Mouse (Mus musculus): ENCODE measurements around the gene Hoxd10. TPM values are rescaled to one million over a fixed set of nuclear protein-coding genes. Genes with fewer than 3 reads are reported as not detected.

Hoxd10 gene
- total RNA-seq, 4 experiments from 2014 or later: 6.1 to 8.5 (median 7.6) TPM

- DNase-seq (ENCODE audit: low spot score in 2 of 2): no peak
Measured at GRCm38 (mm10) chr2:74730331-74730730, 38.6 kb downstream of the Hoxd10 start.

GRCm38 (mm10) chr2:74731055-74731454, 39.3 kb downstream of the Hoxd10 start:
- no peak for DNase-seq (ENCODE audit: low spot score in 2 of 2)

GRCm38 (mm10) chr2:74731799-74732512, 40.2 kb downstream of the Hoxd10 start:
- no peak for DNase-seq (ENCODE audit: low spot score in 2 of 2)

DNA sequence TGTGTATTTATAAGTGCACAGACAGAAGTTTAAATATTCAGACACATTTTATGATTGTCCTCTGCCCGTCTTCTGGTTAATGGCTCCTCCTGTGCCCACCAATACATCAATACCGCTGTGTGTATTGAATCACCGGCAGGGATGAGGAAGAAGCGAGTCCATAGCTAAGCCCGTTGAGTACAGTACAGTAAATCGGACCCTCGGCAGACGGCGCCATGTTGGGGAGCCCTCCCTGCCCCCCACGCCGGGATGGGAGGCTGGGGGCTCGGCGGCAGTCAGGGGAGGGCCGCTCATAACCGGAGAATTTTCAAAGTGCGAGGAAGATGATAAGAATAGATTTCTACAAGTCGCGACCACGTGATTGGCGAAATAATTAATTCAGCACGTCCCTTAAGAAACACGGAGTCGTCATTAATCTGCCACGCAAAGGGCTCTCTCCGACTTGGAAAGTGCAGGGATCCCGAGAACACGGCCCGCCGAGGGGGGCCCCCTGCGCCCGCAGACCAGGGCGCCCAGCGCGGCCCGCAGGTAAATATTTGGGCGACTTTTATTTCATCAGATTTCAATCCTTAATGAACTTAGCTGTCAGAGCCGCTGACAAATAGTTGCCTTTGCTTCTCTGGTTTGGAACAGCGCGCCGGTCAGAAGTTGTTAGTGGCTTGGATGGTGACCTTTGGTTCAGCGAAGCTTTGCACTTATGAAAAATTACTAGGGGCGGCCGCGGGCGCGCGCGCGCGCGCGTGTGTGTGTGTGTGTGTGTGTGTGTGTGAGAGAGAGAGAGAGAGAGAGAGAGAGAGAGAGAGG, 41.0 kb downstream of the Hoxd10 start:
- no peak for DNase-seq (ENCODE audit: low spot score in 2 of 2)

DNA sequence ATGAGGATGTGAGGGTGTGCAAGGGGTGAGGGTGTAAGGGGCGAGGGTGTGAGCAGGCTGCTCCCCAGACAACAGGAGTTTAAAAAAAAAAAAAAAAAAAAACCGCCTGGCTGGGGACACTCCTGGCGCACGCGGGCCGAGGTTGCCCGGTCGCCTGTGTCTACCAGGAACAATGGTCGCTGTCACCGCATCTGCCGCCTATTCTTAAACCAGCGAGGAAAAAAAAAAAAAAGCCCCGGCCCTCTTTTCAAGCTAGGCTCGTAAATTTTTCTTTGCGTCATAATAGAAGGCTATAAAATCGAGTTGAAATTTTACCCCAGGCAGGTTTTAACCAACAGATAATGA, 41.6 kb downstream of the Hoxd10 start:
- no peak for DNase-seq (ENCODE audit: low spot score in 2 of 2)

DNA sequence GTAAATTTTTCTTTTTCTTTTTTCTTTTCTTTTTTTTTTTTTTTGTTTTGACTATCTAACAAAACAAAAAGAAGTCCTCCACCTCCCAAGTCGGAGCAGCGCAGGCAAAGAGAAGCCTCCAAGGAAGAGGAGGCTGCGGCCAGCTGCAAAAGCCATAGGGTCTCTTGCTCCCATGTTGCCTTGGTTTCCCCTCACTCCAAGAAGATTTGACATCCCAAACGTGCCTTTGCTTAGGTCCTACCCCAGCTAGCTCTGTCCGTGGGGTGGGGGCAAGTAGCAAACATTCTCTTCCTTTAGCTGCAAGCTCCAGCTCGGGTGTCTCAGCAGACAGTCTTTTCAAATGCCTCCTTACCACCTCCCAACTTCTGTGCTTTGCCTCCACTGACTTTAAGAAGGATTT, 42.0 kb downstream of the Hoxd10 start:
- no peak for DNase-seq (ENCODE audit: low spot score in 2 of 2)

DNA sequence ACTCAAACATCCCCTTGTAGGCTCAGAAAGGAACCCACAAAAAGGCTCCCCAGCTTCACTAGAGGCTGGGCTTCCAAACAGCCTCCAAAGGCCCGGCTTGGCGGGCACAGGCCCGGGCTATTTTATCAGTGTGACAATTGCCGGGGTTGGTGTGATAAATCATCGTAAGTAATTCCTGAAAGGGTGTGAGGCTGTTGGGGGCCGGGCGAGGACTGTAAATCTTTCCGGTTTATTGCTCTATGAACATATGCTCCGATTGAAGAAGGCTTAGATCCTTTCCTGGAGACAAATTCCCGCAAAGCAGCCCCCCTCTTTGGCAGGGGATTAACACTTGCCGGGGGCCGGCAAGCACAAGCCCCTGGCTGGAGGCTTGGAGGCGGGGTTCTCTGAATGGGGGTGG, 42.7 kb downstream of the Hoxd10 start:
- DNase-seq (ENCODE audit: low spot score in 2 of 2): no peak

GRCm38 (mm10) chr2:74734996-74735811, 43.5 kb downstream of the Hoxd10 start:
- no peak for DNase-seq (ENCODE audit: low spot score in 2 of 2)

DNA sequence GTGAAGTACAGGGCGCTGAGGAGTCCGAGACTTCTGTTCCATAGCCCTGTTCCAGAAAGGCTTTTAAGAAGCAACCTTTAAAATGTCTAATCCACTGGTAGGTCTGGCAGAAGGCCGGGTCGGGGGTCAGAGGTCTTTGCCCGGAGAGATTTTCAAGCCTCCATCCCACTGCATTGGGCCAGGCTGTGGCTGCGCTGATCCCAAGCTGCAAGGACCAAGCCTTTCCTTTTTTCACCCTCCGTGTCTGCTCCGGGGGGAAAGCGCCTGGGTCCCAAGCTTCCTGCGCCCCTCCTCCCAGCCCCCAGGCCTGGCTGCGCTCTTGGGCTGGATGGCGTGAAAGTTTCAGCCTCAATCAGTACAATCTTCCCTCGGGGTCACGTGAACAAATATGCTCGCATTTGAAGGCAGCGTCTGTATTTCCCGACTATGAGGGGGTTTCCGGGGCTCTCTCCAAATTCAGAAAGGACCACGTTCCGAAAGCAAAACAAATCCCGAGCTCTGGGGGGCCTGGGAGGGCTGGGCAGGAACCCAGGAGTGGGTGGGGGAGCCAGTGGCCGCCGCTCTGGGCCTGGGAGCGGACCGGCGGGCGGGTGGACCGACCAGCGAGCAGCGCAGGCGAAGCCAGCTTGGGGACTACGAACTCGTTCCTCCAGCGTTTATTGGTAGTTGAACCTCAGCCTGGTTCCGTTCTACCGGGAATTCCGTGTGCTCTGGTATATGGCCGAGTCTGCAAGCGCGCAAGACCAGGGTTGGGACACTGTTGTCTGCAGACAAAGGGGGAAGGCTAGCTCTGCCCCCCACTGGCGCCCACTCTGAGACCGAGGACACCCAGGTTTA, 44.3 kb downstream of the Hoxd10 start:
- DNase-seq (ENCODE audit: low spot score in 2 of 2): no peak

GRCm38 (mm10) chr2:74736688-74737577, 45.2 kb downstream of the Hoxd10 start:
- DNase-seq (ENCODE audit: low spot score in 2 of 2): no peak

DNA sequence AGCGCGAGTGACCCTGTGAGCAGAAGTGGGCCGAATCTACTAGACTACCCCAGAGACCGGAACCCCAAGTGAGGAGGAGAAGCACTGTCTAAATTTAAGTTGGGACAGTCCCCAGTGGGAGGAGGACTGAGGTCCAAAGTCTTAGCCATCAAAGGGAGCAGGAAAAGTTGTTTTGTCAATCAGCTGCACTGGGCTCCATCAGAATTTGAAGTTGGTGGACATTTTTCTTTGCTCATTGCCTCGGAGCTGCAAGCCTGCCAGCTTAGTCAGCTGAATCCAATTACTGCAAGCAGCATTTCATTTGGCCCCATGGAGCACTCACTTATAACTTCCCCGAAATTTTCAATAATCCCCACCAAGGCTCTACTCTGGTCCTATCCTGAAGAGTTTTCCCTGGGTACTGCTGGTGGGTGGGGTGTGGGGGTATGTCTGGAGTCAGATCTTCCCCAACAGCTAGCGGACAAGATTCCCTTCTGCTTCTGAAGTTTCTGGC, 45.9 kb downstream of the Hoxd10 start:
- DNase-seq (ENCODE audit: low spot score in 2 of 2): no peak

GRCm38 (mm10) chr2:74738623-74739475, 47.1 kb downstream of the Hoxd10 start:
- DNase-seq (ENCODE audit: low spot score in 2 of 2): no peak

DNA sequence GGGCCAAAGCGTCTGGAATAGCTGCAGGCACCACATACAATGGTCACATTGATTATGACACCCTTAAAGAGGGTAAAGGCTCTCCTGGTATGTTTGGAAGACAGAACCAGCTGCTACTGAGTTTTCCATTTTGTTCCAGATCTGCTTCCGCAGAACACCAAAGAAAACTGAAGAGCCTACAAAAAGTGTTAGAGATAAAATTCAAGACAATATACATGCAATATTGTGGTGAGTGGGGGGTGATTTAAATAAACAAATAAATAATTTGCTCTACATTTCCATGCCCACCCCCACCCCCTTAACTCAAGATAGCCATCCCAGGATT, 47.7 kb downstream of the Hoxd10 start:
- no peak for DNase-seq (ENCODE audit: low spot score in 2 of 2)

DNA sequence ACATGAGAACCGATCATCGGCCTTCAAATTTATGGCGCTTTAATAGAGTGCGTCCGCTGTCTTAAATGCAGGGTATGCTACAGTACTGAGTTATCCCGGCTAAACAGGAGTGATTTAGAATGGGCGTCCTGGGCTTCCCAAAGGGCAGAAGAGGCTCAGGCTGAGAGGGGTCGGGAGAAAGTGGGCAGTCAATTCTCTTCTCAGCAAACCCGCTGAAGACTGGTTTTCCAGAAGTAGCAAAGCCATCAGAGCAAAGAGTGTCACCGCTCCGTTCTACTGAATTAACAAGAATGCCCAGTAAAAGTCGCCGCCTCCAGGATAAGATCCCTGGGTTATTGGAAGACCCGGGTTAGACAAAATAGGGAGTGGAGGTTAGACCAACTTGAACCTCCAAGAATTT, 48.1 kb downstream of the Hoxd10 start:
- no peak for DNase-seq (ENCODE audit: low spot score in 2 of 2)

GRCm38 (mm10) chr2:74740311-74741091, 48.8 kb downstream of the Hoxd10 start:
- DNase-seq (ENCODE audit: low spot score in 2 of 2): no peak

DNA sequence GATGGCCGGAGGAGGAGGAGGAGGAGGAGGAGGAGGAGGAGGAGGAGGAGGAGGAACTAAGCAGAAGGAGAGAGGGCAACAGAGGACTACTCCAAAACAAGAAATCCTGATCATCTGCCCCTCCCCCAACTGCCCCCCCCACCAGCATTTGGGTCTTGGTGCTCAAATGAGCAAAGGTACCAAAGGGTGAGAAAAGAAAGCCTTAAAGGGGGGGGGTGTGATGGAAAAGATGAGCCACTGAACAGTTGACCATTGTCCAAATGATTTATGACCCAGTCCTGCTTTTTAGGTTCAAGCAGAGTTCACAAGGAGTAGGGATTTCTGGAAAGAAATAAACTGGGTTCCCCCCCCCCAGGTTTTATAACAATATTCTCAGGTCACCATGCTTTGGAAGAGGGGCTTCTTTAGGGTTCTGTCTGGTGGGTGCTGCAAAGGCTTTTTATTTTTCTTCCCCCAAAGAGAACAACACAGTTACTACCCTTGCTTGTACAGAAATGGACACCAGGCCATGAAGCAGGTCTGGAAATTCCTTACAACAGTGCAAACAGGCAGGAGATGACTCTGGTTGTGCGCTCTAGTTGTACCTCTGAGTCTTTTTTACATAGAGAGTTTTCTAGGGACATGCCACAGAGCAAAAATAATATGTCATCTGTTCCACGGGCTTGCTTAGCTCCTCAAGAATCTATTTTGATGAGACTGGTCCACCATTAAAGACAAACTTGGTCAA, 49.7 kb downstream of the Hoxd10 start:
- DNase-seq (ENCODE audit: low spot score in 2 of 2): no peak

GRCm38 (mm10) chr2:74741979-74742277, 50.2 kb downstream of the Hoxd10 start:
- no peak for DNase-seq (ENCODE audit: low spot score in 2 of 2)
